Mouse (Mus musculus): ENCODE measurements around the gene Olfr10.

Olfr10 gene

DNA sequence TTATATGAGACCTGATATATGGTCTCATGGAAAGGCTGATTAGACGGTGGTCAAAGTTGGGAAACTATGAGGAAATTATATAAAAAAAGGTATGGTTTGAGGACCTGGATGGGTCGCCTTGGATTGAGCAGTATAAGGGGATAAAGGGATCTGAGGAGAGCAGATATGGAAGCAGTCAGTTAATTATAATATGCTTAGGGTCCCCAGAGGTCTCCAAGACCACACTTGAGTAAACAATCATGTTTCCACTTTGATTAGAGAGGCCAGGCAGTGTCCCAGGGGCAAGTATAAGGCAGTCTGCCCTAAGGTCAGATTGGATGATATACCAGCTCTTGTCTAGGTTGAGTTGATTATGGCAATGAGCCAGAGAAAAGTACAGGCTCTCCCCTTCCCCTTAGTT is 17.9 kb downstream of the Olfr10 start, which contains the start of gene Olfr1391:
TSS of gene Olfr1391 (plus strand) at position 301 of the 400 bp plus-strand sequence.
- no peak for DNase-seq (ENCODE audit: low read depth, low spot score)

DNA sequence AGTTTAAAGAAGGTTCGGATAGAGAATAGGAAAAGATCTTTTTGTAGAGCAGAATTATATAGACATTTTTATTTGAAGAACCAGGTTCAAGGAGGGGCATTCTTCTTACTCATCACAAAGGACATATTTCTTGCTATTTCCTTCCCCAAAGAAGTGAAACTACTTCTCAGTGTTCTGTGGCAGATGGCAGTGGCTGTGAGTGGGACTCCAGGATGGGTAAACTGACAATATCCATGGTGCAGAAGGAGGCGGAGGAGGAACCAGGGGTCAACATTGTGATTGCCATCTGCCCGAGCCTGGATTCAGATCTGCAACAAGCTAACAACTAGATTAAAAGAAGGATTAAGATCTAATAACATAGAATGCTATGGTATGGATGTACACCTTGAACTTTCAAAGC is 22.2 kb downstream of the Olfr10 start:
- DNase-seq (ENCODE audit: low read depth, low spot score), result no peak

DNA sequence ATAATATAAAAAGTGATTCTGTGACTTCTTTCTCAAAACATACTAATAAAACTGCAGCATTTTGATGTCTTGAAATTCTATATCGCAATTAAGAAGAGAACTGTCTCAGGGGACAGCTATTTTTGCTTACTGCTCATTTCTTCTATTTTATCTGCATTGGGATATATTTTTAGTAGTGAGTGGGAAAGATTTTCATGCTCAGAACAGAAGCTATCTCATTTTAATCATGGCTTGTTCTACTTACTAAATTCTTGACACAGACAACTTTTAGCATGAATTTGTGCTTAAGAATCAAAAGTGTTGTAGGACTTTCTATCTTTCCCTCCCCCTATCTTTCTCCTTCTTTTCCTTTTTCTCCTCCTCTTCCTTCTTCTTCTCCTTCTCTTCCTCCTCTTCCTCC is 25.1 kb downstream of the Olfr10 start:
- no peak for DNase-seq (ENCODE audit: low read depth, low spot score)

DNA sequence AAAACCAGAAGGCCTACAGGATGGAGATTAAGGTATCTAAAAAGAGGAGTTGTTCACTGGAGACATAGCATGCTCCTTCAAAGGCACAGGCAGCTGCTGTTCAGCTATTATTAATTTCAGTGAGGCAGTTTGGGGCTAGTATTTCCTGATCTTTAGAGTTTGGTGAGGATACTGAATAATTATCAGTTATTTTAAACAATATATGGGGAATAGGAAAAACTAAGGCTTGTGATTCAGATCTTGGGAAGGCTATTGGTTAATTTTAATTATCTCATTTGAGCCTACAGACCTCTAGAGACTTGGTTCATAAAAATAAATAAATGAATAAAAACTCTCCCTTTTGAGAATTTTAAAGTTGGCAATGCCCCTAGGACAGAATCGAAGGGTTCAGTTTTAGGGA is 30.3 kb downstream of the Olfr10 start, which contains the start of gene Olfr1390:
TSS of gene Olfr1390 (plus strand) at position 301 of the 400 bp plus-strand sequence.
- DNase-seq (ENCODE audit: low read depth, low spot score), result no peak

DNA sequence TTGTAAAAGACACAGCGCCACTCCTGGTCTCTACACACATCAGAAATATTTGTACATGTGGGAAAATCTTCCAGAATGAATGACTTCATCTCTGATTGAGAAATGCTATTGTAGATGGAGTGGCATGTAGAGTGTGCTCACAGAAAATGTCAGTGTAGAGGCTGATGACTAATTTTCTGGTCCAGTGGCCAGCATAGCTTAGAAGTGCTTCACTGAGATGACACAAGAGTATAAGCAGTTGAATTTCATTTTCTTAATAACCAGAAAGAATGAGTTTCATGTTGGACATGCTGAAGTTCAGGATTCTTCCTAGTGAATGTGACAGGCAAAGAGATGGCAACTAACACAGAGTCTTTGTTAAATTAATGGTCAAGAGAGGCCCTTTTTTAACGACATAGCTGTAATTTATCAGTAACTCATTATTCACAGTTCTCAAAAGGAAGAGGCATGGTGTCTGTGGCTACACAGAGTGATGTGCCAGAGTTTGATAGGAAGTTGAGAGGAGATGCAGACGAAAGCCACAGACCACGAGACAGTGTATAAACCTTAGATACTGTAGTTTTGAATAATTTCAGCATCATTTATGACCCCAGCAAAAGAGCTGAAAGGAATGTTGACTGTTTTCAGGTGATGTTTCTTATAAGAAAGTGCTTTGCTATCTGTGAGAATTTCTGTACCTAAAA is 32.8 kb downstream of the Olfr10 start:
- DNase-seq (ENCODE audit: low read depth, low spot score), result no peak
